Mouse (Mus musculus) small intestine, adult 2 months (tissue): ENCODE measurements around the gene Pla2r1.

Experiments
- CTCF ChIP-seq: fragments of 200-500 bp; IDR thresholded peaks from 2 replicates; pipeline ENCODE4 v1.5.1; 2012; ENCODE audit warnings: low read depth, mild to moderate bottlenecking, control low read depth, inconsistent platforms, low read length, moderate library complexity, mixed read lengths; ENCODE audit not compliant: insufficient replicate concordance, insufficient read length; ENCODE audit errors: extremely low read depth
- POLR2A ChIP-seq: fragments of 200-500 bp; IDR thresholded peaks from 2 replicates; pipeline ENCODE4 v1.6.1; 2012; ENCODE audit warnings: low read depth, mild to moderate bottlenecking, control low read depth, inconsistent platforms, low read length, moderate library complexity

DNA sequence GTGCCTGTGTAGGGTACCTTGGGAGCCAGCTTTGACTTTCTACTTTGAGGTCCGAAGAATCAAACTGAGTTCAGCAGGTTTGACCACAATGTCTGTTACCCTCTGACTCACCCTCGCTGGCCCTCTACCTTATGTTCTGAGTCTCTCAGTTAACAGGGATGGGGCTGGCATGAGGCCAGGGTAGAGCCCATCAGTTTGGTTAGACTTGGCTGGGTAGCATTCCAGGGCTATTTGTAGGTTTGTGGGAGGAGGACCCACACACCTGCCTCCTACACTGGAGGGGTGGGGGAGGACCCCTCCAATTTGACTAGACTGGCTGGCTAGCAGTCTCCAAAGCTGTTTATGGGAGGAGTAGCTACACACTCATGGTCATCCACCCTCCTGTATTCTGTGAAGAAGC lies 47.8 kb upstream of the Pla2r1 start:
- TF ChIP-seq CTCF = no peak
- TF ChIP-seq POLR2A = no peak
